Mouse (Mus musculus): ENCODE results near the gene Fam196b. TPM values are rescaled to one million over a fixed set of nuclear protein-coding genes. Genes with fewer than 3 reads are reported as not detected.

The Fam196b gene
- polyA plus RNA-seq, 1 experiment, result not detected

DNA sequence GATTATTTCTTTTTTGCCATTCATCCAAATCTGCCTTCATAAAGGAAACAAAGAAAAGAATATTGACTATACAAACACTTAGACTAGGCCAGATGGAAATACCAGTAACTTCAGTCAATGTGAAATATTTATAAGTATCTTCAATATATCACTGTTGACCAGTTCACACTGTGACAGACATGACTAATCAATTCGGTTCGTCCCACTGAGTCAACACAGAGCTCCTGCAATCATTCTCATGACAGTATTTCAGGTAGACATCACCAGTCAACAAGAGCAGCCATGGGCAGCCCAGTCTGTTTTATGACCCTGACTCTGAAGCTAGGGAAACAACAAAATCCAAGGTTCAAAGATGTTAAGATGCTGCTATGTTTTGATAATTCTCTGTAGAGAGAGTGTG lies 117.4 kb downstream of the Fam196b start:
- Histone ChIP-seq H3K4me3 (ENCODE audit: insufficient read depth, low read depth, low read length) (no peak overlapping the region), H3K27ac (ENCODE audit: insufficient read depth, low read depth, low read length) (no peak overlapping the region), H3K4me1 (ENCODE audit: control insufficient read depth, insufficient read depth, low read length) (peaks cover 5% of the 10 kb centered on the region; the same call in 1 of the 2 replicates)
- TF ChIP-seq CTCF (IDR thresholded peaks at IDR 0.05; ENCODE audit: insufficient read depth, low read depth, low read length), result no peak
- no peak for TF ChIP-seq POLR2A (IDR thresholded peaks at IDR 0.05; ENCODE audit: insufficient read depth, low read depth, low read length)
- WGBS, result 87% methylated on average over 2 of the region's 2 CpGs

DNA sequence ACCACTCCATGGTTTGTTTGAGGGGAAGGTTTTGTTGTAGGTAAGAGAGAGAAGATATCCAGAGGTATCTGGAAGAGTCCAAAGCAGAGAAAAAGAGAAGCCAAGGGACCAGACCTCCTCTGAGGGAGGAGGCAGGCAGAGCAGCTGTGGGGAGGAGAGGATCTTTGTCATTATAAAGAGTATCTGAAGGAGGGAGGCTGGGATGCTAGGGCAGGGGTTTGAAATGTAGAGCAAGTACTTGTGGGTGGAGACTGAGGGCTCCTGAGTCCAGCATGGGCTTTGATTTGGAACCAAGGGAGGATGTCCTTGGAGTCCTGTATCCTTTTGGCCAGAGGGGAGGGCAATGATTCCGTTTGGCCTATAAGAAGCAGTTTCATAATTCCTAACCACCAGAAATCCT lies 122.8 kb downstream of the Fam196b start:
- no peak for TF ChIP-seq POLR2A (IDR thresholded peaks at IDR 0.05; ENCODE audit: insufficient read depth, low read depth, low read length)
- TF ChIP-seq CTCF (IDR thresholded peaks at IDR 0.05; ENCODE audit: insufficient read depth, low read depth, low read length), result no peak
- H3K27ac ChIP-seq (ENCODE audit: insufficient read depth, low read depth, low read length), result no peak overlapping the region
- WGBS, result 80% methylated on average over 1 of the region's 1 CpGs
- H3K4me1 ChIP-seq (ENCODE audit: control insufficient read depth, insufficient read depth, low read length), result no peaks in the 10 kb centered on the region
- no peak overlapping the region for H3K4me3 ChIP-seq (ENCODE audit: insufficient read depth, low read depth, low read length)

DNA sequence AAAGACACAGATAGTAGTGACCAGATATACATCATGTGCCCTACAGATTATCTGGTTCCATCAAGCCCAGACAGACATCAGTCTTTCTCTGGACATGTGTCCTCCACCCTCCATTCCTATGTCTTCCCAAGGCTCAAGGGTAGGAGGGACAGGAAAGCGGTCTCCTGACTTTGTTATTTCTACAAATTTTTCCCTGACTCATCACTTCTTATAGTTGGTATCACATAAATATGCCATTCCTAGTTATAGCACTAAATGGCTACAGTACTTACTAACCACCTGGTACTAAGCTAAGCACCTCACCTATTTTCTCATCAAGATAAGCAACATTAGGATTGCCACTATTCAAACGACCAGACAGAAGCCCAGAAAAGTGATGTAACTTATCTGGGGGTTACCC lies 123.8 kb downstream of the Fam196b start:
- TF ChIP-seq CTCF (IDR thresholded peaks at IDR 0.05; ENCODE audit: insufficient read depth, low read depth, low read length), result no peak
- no peak for TF ChIP-seq POLR2A (IDR thresholded peaks at IDR 0.05; ENCODE audit: insufficient read depth, low read depth, low read length)
- 68% methylated on average over 2 of the region's 2 CpGs for WGBS
- H3K27ac ChIP-seq (ENCODE audit: insufficient read depth, low read depth, low read length), result no peak overlapping the region
- no peak overlapping the region for H3K4me3 ChIP-seq (ENCODE audit: insufficient read depth, low read depth, low read length)
- no peaks in the 10 kb centered on the region for H3K4me1 ChIP-seq (ENCODE audit: control insufficient read depth, insufficient read depth, low read length)

DNA sequence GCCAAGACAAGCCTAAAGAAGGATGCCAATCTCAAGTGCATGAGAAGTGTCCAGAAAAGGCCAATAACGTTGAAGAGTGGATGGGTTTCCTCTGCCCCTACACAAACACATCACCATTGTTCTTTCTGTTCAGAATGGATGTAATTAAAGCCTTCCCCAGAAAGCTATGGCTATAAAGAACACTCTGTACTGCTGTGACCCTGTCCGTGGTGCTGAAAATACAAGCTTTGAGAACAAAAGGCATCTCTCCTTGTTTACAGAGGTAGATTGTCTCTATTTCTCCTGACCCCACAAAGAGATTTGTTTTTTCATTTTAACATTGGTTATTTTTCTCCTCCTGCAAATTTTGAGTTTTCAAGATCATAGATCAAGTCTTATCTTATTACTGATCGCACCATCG lies 133.3 kb downstream of the Fam196b start:
- WGBS, result 63% methylated on average over 4 of the region's 4 CpGs

DNA sequence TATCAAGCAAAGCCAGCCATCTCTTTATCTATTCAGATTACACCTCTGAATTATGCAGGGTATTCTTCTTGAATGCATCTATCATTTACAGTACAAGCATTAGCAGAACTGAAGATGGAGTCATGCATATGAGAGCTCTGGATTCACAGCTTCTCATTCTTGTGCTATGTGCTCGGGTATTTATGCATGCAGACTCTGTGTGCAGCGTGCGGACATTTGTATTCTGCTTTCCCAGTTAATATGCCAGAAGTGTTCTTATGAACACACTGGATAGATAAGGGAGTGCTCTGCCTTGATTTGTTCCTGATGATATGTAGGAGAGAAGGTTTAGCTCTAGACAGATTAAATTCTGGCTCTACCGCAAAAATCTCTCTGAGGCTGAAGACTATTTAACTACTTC lies 135.3 kb downstream of the Fam196b start:
- Histone ChIP-seq H3K27ac (ENCODE audit: insufficient read depth, low read depth, low read length) (no peak overlapping the region), H3K4me3 (ENCODE audit: insufficient read depth, low read depth, low read length) (no peak overlapping the region), H3K4me1 (ENCODE audit: control insufficient read depth, insufficient read depth, low read length) (no peaks in the 10 kb centered on the region)
- WGBS, result 85% methylated on average over 4 of the region's 4 CpGs
- TF ChIP-seq POLR2A (IDR thresholded peaks at IDR 0.05; ENCODE audit: insufficient read depth, low read depth, low read length), result no peak
- TF ChIP-seq CTCF (IDR thresholded peaks at IDR 0.05; ENCODE audit: insufficient read depth, low read depth, low read length), result no peak

More for the DNA sequence above, 133.3 kb downstream of the Fam196b start:
- Histone ChIP-seq H3K4me3 (ENCODE audit: insufficient read depth, low read depth, low read length) (no peak overlapping the region), H3K27ac (ENCODE audit: insufficient read depth, low read depth, low read length) (no peak overlapping the region), H3K4me1 (ENCODE audit: control insufficient read depth, insufficient read depth, low read length) (no peaks in the 10 kb centered on the region)
- no peak for TF ChIP-seq CTCF (IDR thresholded peaks at IDR 0.05; ENCODE audit: insufficient read depth, low read depth, low read length)
- TF ChIP-seq POLR2A (IDR thresholded peaks at IDR 0.05; ENCODE audit: insufficient read depth, low read depth, low read length), result no peak

DNA sequence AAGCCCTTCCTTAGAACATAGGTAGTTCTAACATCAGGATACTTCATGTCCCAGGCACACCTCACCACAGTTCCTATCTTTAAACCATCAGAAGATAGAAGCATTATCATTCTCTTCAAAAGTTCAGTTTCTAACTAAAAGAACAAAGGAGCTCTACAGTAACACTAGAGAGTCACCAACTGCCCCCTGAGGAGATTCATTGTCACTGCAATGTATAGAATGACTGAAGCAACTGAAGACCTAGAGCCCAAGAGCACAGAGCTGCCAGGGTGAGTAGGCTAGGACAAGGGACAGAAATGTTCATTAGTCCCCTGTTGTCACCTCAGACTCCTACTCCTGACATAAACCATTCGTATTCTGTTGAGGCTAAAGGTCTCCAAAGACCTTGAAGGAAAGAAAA lies 152.4 kb downstream of the Fam196b start:
- Histone ChIP-seq H3K27ac (ENCODE audit: insufficient read depth, low read depth, low read length) (no peak overlapping the region), H3K4me3 (ENCODE audit: insufficient read depth, low read depth, low read length) (no peak overlapping the region), H3K4me1 (ENCODE audit: control insufficient read depth, insufficient read depth, low read length) (peaks cover 4% of the 10 kb centered on the region)
- TF ChIP-seq CTCF (IDR thresholded peaks at IDR 0.05; ENCODE audit: insufficient read depth, low read depth, low read length), result no peak
- TF ChIP-seq POLR2A (IDR thresholded peaks at IDR 0.05; ENCODE audit: insufficient read depth, low read depth, low read length), result no peak
- 66% methylated on average over 1 of the region's 1 CpGs for WGBS

DNA sequence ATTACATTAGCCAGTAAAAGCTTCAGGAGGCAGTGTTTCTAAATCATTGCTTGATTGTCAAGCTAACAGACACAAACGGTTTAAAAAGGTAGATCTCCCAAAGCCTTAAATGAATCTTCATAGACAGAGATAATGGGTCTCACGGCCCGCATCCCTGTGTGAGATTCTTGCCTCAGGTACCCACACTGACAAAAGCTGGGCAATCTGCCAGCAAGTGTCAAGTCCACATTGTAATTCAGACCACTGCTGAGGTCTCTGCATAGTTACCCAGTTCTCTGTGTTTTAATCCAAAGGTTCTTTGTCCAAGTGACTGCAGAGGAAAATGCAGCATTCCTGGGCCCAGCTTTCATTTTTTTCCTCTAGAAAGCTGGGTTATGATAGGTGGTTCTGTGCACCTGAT lies 153.9 kb downstream of the Fam196b start:
- Histone ChIP-seq H3K4me3 (ENCODE audit: insufficient read depth, low read depth, low read length) (no peak overlapping the region), H3K4me1 (ENCODE audit: control insufficient read depth, insufficient read depth, low read length) (peaks cover 4% of the 10 kb centered on the region), H3K27ac (ENCODE audit: insufficient read depth, low read depth, low read length) (no peak overlapping the region)
- no peak for TF ChIP-seq CTCF (IDR thresholded peaks at IDR 0.05; ENCODE audit: insufficient read depth, low read depth, low read length)
- TF ChIP-seq POLR2A (IDR thresholded peaks at IDR 0.05; ENCODE audit: insufficient read depth, low read depth, low read length), result no peak
- WGBS, result 81% methylated on average over 3 of the region's 3 CpGs

DNA sequence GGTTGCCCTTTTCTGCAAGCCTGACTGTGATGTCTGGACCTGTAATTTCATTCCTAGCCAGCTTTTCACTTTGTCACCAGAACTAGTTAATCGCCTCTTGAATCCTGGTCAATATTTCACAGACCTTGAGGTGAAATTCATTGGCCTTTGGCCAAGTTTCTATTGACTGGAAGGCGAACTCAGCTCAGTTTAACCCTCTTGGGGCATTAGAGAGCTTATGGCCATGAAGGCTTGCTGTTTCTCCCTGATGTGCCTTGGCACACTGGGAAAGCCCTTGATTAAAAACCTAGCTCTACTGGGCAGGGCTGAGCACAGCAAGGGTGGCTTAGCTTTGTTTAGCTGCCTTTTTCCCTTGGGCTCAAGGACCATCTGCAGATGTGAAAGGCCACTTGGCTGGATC lies 155.2 kb downstream of the Fam196b start:
- 69% methylated on average over 2 of the region's 2 CpGs for WGBS
- TF ChIP-seq POLR2A (IDR thresholded peaks at IDR 0.05; ENCODE audit: insufficient read depth, low read depth, low read length) (no peak), CTCF (IDR thresholded peaks at IDR 0.05; ENCODE audit: insufficient read depth, low read depth, low read length) (no peak)
- peak overlapping the region; percentile 34 for H3K27ac ChIP-seq (ENCODE audit: insufficient read depth, low read depth, low read length)
- no peak overlapping the region for H3K4me3 ChIP-seq (ENCODE audit: insufficient read depth, low read depth, low read length)
- H3K4me1 ChIP-seq (ENCODE audit: control insufficient read depth, insufficient read depth, low read length), result peaks cover 4% of the 10 kb centered on the region

Other genes starting within 250 kb of the Fam196b start
- gene 4930469K13Rik, start 216.3 kb upstream of the Fam196b start, polyA plus RNA-seq (2012; ENCODE audit: insufficient read depth, insufficient read length, low replicate concordance, missing spikeins), result not detected in 2 replicates
- not detected in 2 replicates for gene Foxi1, start 106.7 kb upstream of the Fam196b start, polyA plus RNA-seq (2012; ENCODE audit: insufficient read depth, insufficient read length, low replicate concordance, missing spikeins)